Mouse (Mus musculus): ENCODE results near the gene Fgfr2.

The Fgfr2 gene

DNA sequence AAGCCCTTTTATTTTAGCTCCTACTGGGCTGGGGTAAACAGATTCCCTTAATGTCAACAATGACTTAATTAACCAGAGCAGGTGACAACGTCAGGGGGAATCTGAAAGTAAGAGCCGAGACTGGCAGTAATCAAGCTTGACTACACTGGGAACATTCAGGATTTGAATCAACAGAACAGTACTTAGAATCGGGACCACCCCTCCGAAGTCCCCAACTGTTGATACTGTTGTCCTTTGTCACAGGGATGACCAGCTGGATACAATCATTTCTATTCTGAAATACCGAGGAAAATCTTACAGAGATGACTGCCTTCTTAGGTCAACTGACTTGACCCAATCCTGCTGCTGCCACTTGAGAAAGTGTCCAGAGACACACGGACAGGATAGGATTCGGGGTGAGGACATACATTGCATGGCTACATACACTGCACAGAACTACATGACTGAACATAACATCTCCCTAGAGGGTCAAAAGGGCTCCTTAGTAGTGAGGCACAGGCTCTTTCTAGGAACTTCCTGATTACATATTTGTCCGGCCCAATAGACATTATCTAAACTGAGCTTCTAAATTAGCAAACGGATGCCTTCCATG is 2864.3 kb downstream of the Fgfr2 start:
- DNase-seq (ENCODE audit: low read depth, low spot score): no peak

DNA sequence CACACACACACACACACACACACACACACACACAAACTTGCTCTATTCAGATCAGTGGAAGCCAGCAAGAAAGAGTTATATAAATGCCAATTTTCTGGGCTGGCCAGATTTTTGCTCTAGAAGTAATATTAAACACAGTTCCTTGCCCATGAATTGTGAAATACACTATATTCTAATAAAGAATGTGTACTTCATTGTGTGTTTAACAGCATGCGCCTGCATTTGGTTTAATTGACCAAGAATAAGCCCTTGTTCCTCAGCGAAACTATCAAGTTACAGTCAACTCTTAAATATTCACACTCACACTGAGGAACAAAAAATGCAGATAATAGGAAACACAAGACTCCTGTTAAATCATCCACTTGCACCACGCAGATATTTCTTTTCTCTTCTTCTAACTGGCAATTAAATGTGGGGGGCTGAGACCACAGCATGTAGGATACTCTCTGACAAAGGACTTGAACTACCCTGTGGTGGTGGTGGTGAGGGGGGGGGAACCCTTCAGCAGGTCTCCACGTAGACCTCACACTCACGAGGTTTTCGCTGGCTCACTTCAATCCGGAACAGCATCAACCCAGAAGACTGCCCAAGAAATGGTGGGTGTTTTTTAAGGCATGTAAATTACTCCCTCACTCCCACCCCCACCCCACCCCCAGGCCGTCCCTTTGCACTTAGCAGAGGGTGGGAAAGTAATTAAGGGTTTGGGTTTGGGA is 2865.0 kb downstream of the Fgfr2 start:
- DNase-seq (ENCODE audit: low read depth, low spot score): no peak

- no peak for DNase-seq (ENCODE audit: low read depth, low spot score)
Observed at GRCm38 (mm10) chr7:130253264-130253663, 2869.9 kb downstream of the Fgfr2 start.

DNA sequence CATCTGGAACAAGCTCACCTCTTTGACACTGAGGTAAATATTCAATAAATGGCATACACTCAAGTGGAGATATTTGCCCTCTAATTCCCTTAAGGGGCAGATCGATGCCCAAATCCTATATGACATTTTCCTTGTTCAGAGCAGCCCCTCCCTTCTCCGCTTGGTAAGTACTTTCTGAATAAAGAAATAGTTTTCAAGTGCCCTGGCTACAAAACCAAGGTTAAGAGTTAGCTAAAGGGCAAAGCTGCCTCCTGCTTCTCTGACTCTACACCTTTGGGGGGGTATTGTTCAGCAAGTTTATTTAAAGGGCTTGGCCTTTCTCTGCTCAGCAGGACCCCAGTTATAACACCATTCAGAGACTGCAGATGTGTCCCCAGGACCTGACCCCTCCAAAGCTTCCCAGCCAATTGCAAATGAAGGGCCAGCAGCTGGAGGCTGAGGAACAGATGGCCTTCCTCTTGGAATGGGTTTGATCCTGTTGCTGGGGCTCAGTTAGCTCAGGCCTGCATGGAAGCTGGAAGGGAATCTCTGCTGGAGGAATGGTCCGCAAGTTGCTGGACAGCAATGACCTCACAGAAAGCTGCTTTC is 2871.1 kb downstream of the Fgfr2 start:
- DNase-seq (ENCODE audit: low read depth, low spot score): no peak

DNA sequence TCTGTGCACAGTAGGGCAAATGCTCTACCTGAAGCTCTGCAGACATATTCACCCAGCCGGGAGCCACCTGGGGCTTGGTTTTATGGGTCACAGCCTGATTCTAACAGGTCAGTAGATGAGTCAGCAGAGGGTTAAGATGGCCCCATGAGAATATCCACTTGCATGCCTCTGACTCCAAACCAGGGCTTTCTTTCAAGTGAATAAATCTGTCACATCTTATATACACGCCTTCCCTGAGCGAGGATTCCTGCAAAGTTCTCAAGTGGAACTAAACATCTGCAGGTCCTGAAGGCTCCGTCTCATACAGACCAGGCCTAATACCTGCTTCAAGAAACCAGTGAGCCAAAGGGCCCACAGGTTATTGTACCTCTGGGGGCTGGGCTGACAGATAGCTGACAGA is 2872.2 kb downstream of the Fgfr2 start:
- no peak for DNase-seq (ENCODE audit: low read depth, low spot score)

DNA sequence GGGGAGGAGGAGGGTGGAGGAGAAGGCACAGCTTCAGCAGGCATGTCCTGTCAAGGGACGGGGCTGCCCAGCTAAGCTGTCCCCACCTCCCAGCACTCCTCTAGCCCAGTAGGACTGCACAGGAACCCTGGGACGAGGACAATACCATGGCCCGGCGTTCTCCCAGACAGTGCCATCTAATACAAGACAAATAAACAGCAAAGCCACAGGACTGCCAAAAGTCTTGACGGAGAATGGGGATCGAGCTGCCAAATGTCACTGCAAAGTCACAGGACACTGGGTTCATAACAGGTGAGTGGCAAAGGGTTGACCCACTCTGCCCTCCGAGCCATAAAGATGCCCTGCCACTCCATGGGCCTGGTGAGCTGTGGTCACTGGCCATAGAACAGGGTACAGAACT is 2874.7 kb downstream of the Fgfr2 start:
- no peak for DNase-seq (ENCODE audit: low read depth, low spot score)

GRCm38 (mm10) chr7:130247831-130248230 is 2875.3 kb downstream of the Fgfr2 start:
- DNase-seq (ENCODE audit: low read depth, low spot score): no peak

DNA sequence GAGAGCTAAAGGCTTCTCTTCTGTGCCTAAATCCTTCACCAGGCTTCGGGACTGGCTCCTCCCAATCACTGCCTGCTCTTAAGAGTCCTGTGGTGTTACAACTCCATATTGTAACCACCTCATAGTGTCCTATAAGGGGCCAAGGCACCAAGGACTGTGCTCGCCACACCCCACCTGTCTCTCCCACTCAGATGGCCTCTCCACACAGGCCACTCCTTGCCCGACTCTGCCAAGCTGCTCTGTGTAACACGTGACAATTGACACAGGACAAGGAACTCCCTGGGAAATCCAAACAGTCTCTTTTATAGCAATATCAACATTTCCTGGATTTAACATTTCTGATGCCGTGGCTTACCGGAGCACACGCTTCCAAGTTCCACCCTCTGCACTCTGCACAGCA is 2876.7 kb downstream of the Fgfr2 start:
- DNase-seq (ENCODE audit: low read depth, low spot score): no peak

GRCm38 (mm10) chr7:130244545-130244944 is 2878.6 kb downstream of the Fgfr2 start:
- no peak for DNase-seq (ENCODE audit: low read depth, low spot score)

DNA sequence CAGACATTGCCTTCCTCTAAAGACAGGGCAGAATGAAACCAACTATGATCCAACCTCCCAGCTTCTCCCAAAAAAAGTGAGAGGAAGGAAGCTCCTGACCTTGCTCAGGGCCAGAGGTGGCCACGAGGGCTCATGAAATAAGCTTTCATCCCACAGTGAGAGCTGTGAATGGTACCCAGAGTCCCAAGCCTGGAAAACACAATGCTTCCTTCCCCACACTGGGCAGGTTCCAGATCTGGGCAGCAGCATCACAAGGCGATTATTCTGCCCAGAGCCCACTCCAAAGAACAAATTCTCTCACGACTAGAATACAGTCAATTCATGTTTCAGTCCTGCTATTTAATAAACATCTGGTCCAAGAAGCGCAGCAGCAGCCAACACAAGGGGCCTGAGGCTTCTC is 2879.3 kb downstream of the Fgfr2 start:
- no peak for DNase-seq (ENCODE audit: low read depth, low spot score)

DNA sequence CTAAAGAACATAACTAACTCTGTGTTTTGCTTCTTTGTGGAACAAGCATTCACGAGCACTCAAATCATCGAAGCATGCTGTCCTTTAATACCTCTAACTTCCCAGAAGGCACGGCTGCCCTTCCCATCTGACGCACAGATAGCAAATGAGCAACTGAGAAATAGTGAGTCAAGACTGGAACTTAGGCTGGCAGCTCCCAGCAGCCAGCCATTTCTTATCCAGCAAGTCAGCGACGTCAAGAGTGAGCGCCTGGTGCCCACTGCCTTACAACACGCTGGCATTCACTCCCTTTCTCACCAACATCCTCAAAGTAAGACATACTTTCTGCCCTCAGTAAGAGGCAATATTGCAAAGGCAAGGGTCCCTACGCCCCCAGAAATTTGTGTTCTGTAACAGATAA is 2883.0 kb downstream of the Fgfr2 start:
- DNase-seq (ENCODE audit: low read depth, low spot score): no peak

DNA sequence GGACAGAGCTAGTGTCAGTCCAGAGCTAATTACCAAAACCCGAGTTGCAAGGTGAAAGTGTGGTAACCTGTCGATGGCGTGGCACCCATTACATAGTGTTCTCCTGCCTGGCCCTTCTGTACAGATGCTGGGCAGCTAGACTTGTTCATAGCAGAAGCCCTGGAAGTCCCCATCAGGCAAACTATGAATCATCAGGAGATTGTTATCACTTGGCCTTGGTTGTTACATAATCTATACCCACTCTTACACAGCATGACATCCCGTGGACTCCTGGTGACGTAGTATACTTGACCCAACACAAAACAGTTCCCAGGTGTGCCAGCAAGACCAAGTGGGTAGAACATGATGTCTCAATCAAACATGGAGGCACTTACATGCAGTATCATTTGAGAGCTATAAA is 2885.9 kb downstream of the Fgfr2 start:
- DNase-seq (ENCODE audit: low read depth, low spot score): no peak

- DNase-seq (ENCODE audit: low read depth, low spot score): no peak
Observed at GRCm38 (mm10) chr7:130233777-130234176, 2889.4 kb downstream of the Fgfr2 start.

DNA sequence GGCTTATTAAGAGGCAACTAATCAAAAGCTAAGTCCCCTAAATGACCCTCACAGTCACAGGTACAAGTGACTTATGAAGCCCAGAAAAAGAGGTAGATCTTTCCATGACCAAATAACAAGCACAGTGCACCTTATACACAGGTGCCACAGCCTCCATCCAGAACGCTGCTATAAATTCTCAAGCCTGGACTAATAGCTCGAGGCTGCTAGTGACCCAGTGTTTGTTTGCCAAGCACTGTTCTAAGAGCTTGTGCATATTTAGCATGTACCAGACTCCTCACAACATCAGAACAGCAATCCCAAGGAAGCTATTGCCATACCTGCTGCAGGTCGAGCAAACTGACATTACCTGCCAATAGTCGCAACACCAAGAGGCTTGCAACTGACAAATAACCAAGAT is 2893.1 kb downstream of the Fgfr2 start:
- DNase-seq (ENCODE audit: low read depth, low spot score): no peak

DNA sequence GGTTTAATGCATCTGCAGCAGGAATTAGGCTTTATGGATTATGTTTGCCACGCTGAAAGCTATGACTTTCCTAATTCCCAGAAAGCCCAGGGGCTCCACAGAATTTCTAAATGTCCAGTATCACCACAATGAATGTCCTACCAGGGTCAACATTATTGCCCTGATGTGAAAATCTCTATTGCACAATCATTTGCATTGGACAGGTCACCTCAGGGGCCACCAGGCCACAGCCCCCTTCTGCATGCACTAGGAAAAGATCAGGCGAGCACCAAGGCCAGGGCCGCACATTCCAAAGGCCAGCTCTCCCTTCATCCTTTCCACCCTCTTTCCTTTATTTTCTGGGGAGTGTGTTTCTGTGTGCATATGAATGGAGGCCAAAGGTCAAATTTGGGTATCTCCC is 2897.9 kb downstream of the Fgfr2 start:
- DNase-seq (ENCODE audit: low read depth, low spot score): no peak

- DNase-seq (ENCODE audit: low read depth, low spot score): no peak
Observed at GRCm38 (mm10) chr7:130222633-130223354, 2900.4 kb downstream of the Fgfr2 start.

DNA sequence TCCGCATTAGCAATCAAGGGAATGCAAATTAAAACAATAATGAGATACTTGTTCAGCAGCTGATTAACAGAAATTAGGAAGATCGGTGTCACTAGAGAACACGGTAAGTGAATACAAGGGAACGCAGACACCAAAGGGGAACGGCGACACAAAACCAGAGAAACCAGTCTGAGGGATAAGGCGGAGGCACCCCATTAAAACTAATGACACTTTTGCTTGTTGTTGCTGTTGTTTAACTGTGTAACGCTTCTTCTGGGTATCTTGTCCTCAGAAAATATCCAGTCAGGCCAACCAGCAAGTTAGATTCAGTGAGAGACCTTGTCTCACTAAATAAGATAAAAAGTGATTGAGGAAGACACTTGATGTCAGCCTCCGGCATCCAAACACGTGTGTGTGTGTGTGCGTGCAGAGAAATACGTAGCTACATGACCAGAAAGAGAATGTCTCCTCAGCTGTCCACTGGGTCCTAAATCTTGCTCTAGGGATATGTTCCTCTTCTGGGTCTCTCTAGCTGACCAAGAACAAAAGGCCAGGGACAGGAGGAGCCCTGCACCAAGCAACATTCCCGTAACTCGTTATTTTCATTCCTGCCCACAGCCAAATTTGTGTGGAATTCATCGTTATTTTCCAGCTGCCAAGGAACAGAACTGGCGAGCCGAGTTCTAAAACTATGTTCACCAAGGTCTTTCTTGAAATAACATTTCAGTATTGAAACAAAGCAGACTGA is 2901.3 kb downstream of the Fgfr2 start:
- no peak for DNase-seq (ENCODE audit: low read depth, low spot score)

DNA sequence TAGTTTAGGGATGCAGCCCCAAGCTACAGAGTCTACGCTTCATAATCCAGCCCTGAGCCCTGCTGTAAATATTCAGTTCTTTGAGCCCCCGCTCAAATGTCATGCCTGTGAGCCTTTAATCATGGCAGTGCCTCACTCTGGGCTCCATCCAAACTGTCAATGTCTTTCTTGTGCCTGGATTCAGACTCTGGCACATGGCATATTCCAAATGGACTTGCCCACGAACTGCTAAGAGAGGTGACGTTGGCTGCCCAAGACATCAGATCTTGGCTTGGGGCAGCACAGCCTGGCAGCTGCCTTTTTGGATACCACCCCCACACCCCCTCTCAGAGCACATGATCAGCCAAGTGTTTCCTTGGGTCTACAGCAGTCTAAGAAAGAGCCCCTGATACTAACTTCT is 2902.5 kb downstream of the Fgfr2 start:
- DNase-seq (ENCODE audit: low read depth, low spot score): no peak

- no peak for DNase-seq (ENCODE audit: low read depth, low spot score)
Observed at GRCm38 (mm10) chr7:130219844-130220243, 2903.3 kb downstream of the Fgfr2 start.

GRCm38 (mm10) chr7:130216272-130216671 is 2906.9 kb downstream of the Fgfr2 start:
- DNase-seq (ENCODE audit: low read depth, low spot score): no peak

- no peak for DNase-seq (ENCODE audit: low read depth, low spot score)
Observed at GRCm38 (mm10) chr7:130215348-130216252, 2907.6 kb downstream of the Fgfr2 start.

Measured in CD4-positive, CD25-positive, alpha-beta regulatory T cell, adult 2 months (primary cell).